Mouse (Mus musculus) retina, postnatal 1 day (tissue): Measurements from ENCODE around the gene Zfp704.

Experiments used
- DNase-seq: peaks from one replicate; pipeline ENCODE4 v3.0.0-alpha.2; 2012

Gene Zfp704

GRCm38 (mm10) chr3:9554916-9555315 is 55.0 kb downstream of the Zfp704 start:
- DNase-seq, result no peak

- no peak for DNase-seq
Measured at GRCm38 (mm10) chr3:9552332-9552731, 57.6 kb downstream of the Zfp704 start.

- DNase-seq, result no peak
Measured at GRCm38 (mm10) chr3:9550930-9551329, 59.0 kb downstream of the Zfp704 start.

- DNase-seq, result no peak
Measured at GRCm38 (mm10) chr3:9549815-9550214, 60.1 kb downstream of the Zfp704 start.

- no peak for DNase-seq
Measured at GRCm38 (mm10) chr3:9548188-9548587, 61.7 kb downstream of the Zfp704 start.

GRCm38 (mm10) chr3:9546882-9547620 is 62.8 kb downstream of the Zfp704 start:
- DNase-seq, result peak; percentile 69

GRCm38 (mm10) chr3:9544421-9544820 is 65.5 kb downstream of the Zfp704 start:
- DNase-seq, result no peak

GRCm38 (mm10) chr3:9543916-9544315 is 66.0 kb downstream of the Zfp704 start:
- DNase-seq, result no peak

- no peak for DNase-seq
Measured at GRCm38 (mm10) chr3:9543463-9543862, 66.4 kb downstream of the Zfp704 start.

- DNase-seq, result no peak
Measured at GRCm38 (mm10) chr3:9541561-9541960, 68.3 kb downstream of the Zfp704 start.

- no peak for DNase-seq
Measured at GRCm38 (mm10) chr3:9538510-9538909, 71.4 kb downstream of the Zfp704 start.

GRCm38 (mm10) chr3:9537889-9538288 is 72.0 kb downstream of the Zfp704 start:
- DNase-seq, result no peak

GRCm38 (mm10) chr3:9530097-9530780 is 79.6 kb downstream of the Zfp704 start:
- no peak for DNase-seq

- no peak for DNase-seq
Measured at GRCm38 (mm10) chr3:9524429-9524828, 85.5 kb downstream of the Zfp704 start.

- no peak for DNase-seq
Measured at GRCm38 (mm10) chr3:9523081-9523932, 86.6 kb downstream of the Zfp704 start.

GRCm38 (mm10) chr3:9522009-9522408 is 87.9 kb downstream of the Zfp704 start:
- DNase-seq, result no peak

- no peak for DNase-seq
Measured at GRCm38 (mm10) chr3:9520728-9521054, 89.2 kb downstream of the Zfp704 start.

- DNase-seq, result peak; percentile 75
Measured at GRCm38 (mm10) chr3:9520051-9520727, 89.7 kb downstream of the Zfp704 start.

GRCm38 (mm10) chr3:9519491-9519890 is 90.4 kb downstream of the Zfp704 start:
- no peak for DNase-seq

GRCm38 (mm10) chr3:9518936-9519335 is 90.9 kb downstream of the Zfp704 start:
- DNase-seq, result no peak

- no peak for DNase-seq
Measured at GRCm38 (mm10) chr3:9516119-9516855, 93.6 kb downstream of the Zfp704 start.

GRCm38 (mm10) chr3:9515527-9515926 is 94.4 kb downstream of the Zfp704 start:
- DNase-seq, result no peak
